Mouse (Mus musculus): Measurements from ENCODE around the gene Gm20696.

GRCm38 (mm10) chr6:99274222-99274621 lies 392.4 kb downstream of the Gm20696 start:
- TF ChIP-seq HCFC1 (IDR thresholded peaks at IDR 0.05; ENCODE audit: borderline replicate concordance, insufficient read depth, low read length) (no peak), MAFK (IDR thresholded peaks at IDR 0.05; ENCODE audit: insufficient read depth, low read depth, low read length) (no peak), ZC3H11A (IDR thresholded peaks at IDR 0.05; ENCODE audit: borderline replicate concordance, low read depth, low read length) (no peak), CHD2 (IDR thresholded peaks at IDR 0.05; ENCODE audit: low read depth, low read length) (no peak), ZNF384 (IDR thresholded peaks at IDR 0.05; ENCODE audit: low read depth, low read length) (no peak)
